Mouse (Mus musculus) adrenal gland, adult 2 months (tissue): ENCODE measurements around the gene Atp2c2. TPM values are rescaled to one million over a fixed set of nuclear protein-coding genes. Genes with fewer than 3 reads are reported as not detected.

Source experiments
- DNase-seq: peaks from one replicate; pipeline ENCODE4 v3.0.0; 2021
- polyA plus RNA-seq: library from polyadenylated mRNA; depleted of rRNA; stranded (reverse); fragments of >200 nt; gene quantifications from 2 replicates; pipeline ENCODE4 v1.2.3, GENCODE M21; 2012; rRNA removed
- total RNA-seq, 2 experiments: library from RNA; stranded (reverse); gene quantifications; 2 replicates each; pipeline ENCODE4 v1.2.3; 2021

Gene Atp2c2
- total and polyA plus RNA-seq, 3 experiments: 0.24 to 0.46 TPM; not detected in 1

DNA sequence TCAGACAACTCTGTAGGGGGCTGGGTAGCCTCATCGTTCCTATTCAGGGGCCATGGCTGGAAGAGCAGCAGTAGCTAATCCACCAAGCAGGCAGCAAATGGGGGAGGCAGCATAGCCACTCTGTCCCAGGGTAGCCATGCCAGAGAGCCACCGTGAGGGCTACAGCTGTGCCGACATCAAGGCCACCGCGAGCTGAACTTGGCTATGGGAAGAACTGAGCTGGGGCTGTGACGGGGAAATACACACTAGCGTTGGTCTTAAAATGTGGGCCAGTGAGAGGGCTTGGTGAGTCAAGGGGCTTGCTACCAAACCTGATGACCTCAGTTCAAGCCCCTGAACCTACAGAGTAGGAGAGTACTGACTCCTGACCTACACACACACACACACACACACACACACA lies 84.9 kb downstream of the Atp2c2 start:
- DNase-seq: no peak

DNA sequence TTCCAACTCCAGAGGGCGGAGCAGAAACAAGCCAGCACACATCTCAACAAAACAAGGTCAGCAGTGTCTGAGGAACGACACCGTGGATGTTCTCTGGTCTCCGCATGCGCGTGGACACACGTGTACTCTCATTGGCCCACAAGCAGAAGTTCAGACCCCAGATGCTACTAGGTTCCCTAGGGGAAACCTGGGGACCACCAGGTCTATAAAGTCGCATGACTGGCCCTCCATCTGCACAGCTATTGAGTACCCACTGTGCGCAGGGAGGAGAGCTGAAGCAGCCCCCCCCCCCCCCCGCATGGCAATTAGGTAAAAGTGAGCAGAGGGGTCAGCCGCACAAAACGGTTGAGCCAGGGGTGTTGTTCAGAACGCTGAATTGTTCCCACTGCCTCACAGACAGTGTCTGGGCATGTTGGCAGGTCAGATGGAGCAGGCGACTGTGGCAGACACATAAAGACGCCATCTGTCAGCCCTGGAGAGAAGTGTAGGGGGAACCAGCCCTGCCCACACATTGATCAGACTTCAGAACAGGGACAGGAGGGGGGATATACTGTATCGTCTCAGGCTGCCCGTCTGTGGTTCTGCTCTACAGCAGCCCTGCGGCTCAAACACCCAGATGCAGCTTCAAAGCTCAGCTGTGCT lies 86.1 kb downstream of the Atp2c2 start:
- no peak for DNase-seq

DNA sequence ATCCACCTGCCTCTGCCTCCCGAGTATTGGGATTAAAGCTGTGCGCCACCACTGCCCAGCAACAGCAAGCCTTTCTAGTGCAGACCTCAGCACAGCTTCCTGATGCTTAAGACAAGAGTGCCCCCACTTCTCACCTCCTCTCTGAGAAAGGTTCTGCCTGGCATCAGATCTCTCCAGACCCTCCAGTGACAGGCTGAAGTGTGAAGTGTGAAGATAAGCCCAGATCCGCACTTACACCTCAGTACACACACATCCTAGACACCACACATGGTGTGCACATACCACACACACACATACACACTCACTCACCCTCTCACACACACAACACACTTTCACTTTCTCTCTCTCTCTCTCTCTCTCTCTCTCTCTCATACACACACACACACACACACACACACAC lies 87.1 kb downstream of the Atp2c2 start:
- DNase-seq: no peak

DNA sequence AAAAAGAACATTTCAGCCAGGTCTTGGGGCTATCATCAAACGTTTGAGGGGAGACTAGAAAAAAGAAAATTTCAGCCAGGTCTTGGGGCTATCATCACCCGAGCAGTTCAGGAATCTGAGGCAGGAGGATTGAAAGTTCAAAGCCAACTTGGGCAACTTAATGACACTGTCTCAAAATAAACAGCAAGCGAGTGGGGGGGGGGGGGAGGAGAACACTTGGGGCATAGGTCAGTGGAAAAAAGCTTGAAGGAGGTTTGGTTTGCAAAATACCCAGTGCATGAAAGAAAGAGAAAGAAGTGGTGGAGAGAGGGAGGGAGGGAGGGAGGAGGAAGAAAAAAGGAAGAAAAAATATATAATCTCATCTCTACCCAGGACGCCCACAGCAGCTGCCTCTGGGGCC lies 87.5 kb downstream of the Atp2c2 start:
- no peak for DNase-seq

DNA sequence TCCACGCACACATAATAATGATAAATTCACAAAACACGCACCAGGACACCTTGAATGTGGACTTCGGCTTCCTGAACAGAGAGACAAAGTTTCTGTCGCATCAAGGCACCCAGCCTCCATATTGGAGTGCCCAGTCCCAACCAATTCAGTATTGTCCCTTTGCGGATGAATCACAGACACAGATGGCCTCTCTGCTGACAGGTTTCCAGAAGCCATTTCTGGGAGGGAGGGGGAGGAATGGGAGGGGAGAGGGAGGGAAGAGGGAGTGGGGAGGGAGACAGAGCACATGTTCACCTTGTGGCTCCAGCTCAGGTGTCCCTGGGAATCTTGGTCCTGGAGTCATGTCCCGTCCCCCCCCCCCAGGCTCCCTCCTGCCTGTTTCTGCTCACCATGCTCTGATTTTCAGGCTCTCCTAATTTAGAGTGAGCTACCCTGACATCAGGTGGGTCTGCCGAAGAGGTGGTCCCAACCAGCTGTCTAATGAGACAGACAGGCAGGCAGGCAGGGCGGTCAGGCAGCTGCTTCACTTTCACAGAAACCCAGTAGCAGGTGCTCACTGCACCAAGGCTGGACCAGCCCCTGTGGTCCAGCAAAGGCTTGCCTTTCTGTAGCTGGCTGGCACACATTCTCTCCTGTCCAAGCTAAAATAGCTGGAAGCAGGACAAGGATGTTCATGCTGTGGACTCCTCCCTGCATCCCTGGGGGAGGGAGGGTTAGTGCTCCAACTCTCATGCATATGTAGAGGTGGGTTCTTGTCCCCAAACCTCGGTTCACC lies 89.0 kb downstream of the Atp2c2 start:
- no peak for DNase-seq

DNA sequence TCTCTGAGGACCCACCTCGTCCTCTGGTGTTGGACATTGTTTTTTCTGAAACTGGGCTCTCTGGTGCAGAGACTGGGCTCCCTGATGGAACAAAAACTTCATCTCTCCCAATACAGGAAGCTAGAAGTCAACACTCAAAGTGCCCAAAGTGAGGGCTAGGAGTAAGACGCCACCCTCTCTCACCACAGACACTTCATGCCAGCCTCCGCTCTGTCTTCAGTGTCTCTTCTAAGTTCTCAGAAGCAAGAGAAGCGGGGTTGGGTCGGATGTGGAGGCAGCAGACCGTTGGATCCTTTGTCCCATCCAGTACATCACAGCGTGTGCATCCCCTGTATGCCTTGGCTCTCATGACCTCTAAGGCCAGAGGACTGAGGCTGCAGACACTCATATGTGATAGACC lies 89.8 kb downstream of the Atp2c2 start:
- DNase-seq: no peak

DNA sequence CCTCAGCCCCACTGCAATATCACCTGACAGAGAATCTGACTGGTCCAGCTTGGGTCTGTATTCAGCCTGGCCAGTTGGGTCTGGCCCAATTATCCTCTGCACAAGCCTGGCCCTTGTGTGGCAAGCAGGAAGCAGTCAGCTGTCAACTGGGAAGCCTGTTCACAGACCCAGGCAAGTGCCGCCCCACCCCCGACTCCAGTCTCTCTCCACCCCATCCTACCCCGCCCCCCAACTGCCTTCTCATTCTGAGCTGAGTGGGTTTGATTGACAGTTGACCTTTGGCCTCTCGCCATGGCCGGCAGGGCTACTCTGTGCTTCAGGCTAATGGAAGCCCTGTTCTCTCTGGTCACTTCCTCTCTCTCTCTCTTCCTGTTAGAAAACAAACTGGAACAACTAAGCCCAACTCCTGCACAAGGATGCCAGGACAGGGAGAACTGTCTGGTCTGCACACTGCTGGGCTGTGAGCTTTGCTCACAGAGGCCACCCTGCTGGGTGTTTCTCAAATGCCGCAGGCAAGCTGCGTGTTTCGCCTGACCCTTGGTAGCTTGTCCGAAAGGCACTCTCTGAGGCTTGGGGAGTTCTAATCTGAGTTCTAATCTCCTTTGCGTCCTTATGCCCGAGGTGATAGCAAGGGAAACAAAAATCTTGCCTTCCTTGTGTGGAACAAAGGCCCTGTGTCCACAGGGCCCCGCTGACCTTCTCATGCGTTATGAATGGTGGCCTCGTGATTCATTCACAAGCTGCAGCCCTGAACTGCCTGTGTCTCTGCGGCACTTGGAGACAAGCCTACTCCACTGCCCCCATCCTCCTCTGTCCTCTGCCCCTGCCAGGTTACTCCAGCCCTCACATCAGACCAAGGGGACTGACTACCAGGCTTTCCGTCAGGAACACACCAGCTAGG lies 92.2 kb downstream of the Atp2c2 start:
- peak; percentile 86 for DNase-seq

DNA sequence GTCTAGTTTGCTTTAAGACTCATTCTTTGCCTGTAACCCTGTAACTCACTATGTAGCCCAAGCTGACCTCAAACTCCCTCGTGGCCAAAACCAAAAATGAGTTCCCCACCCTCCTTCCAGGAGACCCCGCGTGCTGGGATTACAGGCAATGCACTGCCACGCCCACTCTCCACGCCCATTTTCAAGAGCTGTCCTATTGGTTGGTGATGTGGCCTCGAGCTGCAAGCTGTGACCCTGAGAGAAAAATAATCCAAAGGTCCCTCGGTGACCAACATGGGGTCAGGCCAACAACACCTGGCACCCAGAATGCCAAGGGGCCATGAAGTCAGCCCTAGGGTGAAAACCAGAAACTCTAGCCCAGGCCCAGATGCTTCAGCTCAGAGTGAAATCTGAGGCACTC lies 94.9 kb downstream of the Atp2c2 start:
- no peak for DNase-seq

DNA sequence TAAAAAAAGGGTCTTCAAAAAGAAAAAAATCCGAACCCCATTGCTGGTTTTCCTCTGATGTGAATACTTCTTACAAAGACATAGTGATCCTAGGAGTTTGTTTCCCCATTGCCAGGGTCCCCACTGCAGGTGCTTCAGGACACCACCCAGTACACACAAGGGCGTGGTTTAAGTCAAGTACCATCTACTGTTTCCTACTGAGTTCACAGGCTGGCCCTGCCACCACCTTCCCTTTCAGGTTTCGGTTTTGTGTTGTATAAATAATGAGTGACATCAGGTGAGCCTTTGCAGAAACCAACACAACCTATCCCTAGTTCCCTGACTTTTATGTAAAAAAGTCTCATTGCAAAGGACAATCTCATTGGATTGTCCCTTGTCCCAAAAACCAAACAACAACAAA lies 95.8 kb downstream of the Atp2c2 start:
- no peak for DNase-seq

DNA sequence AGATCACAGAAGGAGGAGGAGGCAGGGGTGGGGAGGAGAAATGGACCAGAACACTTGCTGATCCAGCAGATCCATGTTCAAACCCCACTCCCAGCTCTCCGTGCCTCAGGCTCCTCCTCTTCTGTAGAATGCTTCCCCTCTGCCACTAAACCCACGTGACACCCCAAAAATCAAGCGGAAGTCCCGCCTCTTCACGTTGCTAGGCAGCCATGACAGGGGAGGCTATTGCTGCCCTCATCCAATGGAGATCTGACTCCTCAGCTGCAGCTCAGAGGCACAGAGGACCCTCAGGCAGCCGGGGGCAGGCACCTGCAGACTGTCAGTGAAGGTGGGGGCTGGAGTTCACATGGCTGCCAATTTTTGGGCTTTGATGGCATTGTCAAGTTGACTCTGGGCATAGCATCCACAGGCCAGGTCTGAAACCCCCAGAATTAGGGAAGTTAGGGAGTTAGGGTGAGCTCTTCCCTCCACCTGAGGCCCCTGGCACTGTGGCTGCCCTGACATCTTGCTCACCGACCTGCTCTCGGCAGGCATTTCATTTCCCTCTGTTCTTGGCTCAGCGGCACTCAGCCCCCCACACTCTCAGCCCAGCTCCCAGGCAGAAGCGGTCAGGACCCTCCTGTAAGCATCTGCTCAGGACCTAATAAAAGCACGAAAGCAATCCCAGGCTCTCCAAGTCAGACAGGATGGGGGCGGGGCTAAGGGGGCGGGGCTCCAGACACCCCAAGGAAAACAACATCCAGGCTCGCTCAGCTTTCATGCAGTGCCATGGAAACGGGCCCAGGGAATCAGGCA lies 98.6 kb downstream of the Atp2c2 start:
- DNase-seq: peak; percentile 46

DNA sequence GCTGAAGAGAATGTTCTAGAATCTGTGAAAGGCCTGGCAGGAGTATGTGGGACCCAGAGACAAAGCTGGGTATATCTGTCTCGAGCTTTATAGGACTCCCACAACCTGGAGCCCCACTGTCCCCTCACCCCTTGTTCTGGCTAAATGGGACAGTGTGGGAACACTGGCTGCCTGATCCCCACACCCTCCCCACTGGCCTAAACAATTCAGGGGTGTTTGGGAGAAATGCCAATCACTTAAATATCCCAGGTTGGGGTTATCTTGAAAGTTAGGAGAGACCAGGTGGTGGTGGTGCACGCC lies 99.1 kb downstream of the Atp2c2 start:
- no peak for DNase-seq

DNA sequence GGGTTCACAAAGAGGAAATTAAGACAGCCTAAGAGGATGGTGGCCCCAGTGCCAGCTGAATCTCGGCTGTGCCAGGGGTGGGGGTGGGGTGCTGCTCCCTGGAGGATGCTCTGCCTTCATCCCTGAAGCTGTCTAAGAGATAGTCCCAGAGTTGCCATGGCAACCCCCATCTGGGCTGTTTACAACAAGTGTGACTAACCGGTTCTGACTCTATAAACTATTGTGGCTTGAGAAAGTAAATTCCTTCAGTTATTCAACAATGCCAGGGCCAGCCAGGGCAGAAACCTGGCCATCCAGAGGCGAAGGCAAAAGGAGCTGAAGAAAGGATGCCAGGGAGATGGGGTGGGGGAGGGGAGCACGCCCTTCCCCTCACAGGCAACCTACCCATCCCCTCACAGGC lies 101.4 kb downstream of the Atp2c2 start:
- no peak for DNase-seq

DNA sequence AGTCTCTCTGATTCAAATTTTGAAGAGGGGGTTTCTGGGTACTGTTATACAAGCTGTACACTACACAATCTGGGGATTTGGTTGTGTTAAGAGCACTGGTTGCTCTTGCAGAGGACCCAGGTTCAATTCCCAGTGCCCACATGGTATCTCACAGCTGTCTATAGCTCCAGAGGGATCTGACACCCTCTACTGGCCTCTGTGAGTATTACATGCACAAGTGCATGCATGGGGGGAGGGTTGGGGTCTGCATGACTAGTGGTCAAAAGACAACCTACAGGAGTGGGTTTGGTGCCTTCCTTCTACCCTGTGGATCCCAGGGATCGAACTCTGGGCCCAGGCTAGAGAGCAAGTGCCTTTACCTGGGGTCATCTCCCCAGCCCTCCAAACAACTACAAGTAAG lies 102.8 kb downstream of the Atp2c2 start:
- no peak for DNase-seq

DNA sequence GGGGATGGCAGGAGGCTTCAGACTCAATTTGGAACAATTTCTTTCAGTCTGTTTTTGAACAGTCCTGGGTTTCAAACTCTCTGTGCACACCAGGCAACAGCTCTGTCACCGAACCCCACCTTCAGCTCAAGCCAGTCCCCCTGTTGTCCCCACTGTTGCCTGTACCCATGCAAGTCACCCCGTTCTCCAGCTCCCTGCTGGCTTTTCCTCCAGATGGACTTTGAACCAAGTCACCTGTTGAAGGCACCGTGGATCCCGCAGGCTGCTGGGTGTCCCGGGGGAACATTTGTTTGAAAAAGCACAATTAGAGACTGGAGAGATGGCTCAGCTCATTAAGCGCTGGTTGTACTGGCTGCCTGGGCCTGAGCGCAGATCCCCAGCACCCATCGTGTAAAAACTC lies 105.5 kb downstream of the Atp2c2 start:
- DNase-seq: no peak

DNA sequence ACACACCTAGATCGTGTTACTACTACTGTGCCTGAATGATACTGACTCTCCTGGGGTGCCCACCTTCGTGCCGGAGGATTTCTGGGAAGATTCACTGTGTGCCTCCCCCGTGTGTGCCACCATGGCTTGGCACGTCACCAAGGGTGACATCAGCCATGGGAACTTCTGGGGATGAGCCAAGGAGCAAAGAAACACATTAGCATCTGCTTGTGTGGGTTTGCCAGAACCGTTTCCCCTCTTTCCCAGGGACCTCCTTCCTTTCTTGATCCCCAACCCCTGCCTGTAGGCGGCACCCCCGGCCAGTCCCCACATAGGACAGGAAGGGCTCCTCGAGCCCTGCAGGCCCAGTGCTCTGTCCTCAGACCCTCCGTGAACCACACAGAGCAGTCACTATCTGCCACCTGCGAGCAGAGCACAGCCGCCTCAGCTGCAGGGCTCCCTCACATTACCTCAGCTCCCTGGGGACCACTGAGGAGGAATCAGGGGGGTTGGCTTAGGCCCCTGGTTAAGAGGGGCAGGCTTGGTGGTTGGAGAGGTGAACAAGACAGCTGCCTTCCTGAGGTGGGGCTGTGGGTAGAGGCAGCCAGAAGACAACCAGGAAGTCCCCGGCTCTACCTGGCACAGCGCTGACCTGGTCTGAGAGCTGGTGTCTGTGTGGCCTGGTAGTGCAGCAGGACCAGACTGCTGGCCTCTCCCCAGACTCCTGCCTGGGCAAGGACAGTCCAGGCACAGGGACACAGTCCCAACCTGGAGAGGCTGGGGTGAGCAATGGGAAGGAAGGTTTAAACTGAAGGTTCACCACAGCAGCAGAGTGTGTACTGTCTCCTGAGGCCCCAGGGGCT lies 106.8 kb downstream of the Atp2c2 start:
- peak; percentile 75 for DNase-seq

Other genes starting within 250 kb of the Atp2c2 start
- not detected for gene Slc38a8, start 198.3 kb upstream of the Atp2c2 start, total RNA-seq
- gene Slc38a8, start 198.3 kb upstream of the Atp2c2 start, polyA plus RNA-seq: 0.11 and 0.12 TPM in 2 replicates
- 10 to 100 TPM; 82.7 to 96.5 TPM for gene Mbtps1, start 141.3 kb upstream of the Atp2c2 start, total RNA-seq
- gene Mbtps1, start 141.3 kb upstream of the Atp2c2 start, polyA plus RNA-seq: 86.7 and 89.4 TPM in 2 replicates
- gene Hsdl1, start 124.8 kb upstream of the Atp2c2 start, total RNA-seq: 10 to 100 TPM; 38.7 to 39.3 TPM
- 22.8 and 24.1 TPM in 2 replicates for gene Hsdl1, start 124.8 kb upstream of the Atp2c2 start, polyA plus RNA-seq
- gene Dnaaf1, start 124.8 kb upstream of the Atp2c2 start, total RNA-seq: under 1 TPM in 1 of 2 experiments, not detected in 1; 0.09 TPM
- gene Dnaaf1, start 124.8 kb upstream of the Atp2c2 start, polyA plus RNA-seq: not detected in 2 replicates
- 10 to 100 TPM; 10.7 to 12.5 TPM for gene Taf1c, start 94.8 kb upstream of the Atp2c2 start, total RNA-seq
- gene Taf1c, start 94.8 kb upstream of the Atp2c2 start, polyA plus RNA-seq: 41.3 and 46.2 TPM in 2 replicates
- gene Adad2, start 87.3 kb upstream of the Atp2c2 start, total RNA-seq: not detected
- not detected in 2 replicates for gene Adad2, start 87.3 kb upstream of the Atp2c2 start, polyA plus RNA-seq
- gene Kcng4, start 64.3 kb upstream of the Atp2c2 start, total RNA-seq: under 1 TPM; 0.45 to 0.66 TPM
- 1.2 and 1.6 TPM in 2 replicates for gene Kcng4, start 64.3 kb upstream of the Atp2c2 start, polyA plus RNA-seq
- 10 to 100 TPM; 17.0 to 21.0 TPM for gene Wfdc1, start 33.6 kb upstream of the Atp2c2 start, total RNA-seq
- 41.3 and 51.7 TPM in 2 replicates for gene Wfdc1, start 33.6 kb upstream of the Atp2c2 start, polyA plus RNA-seq
- gene Tldc1, start 78.4 kb downstream of the Atp2c2 start, total RNA-seq: 10 to 100 TPM in 1 of 2 experiments, 1 to 10 TPM in 1; 8.4 to 12.7 TPM
- 13.0 and 13.2 TPM in 2 replicates for gene Tldc1, start 78.4 kb downstream of the Atp2c2 start, polyA plus RNA-seq
- gene Cotl1, start 140.5 kb downstream of the Atp2c2 start, total RNA-seq: 10 to 100 TPM; 45.4 to 50.4 TPM
- gene Cotl1, start 140.5 kb downstream of the Atp2c2 start, polyA plus RNA-seq: 156 TPM in 2 replicates
- gene Klhl36, start 162.3 kb downstream of the Atp2c2 start, total RNA-seq: 10 to 100 TPM in 1 of 2 experiments, 1 to 10 TPM in 1; 4.3 to 11.3 TPM
- 19.8 and 25.5 TPM in 2 replicates for gene Klhl36, start 162.3 kb downstream of the Atp2c2 start, polyA plus RNA-seq
- gene Usp10, start 210.4 kb downstream of the Atp2c2 start, total RNA-seq: 100 to 1,000 TPM in 1 of 2 experiments, 10 to 100 TPM in 1; 93.9 to 133 TPM
- gene Usp10, start 210.4 kb downstream of the Atp2c2 start, polyA plus RNA-seq: 64.7 and 96.5 TPM in 2 replicates
- gene Gm20388, start 210.8 kb downstream of the Atp2c2 start, total RNA-seq: 1 to 10 TPM; 5.9 to 9.9 TPM
- gene Gm20388, start 210.8 kb downstream of the Atp2c2 start, polyA plus RNA-seq: 43.6 and 50.1 TPM in 2 replicates